Mouse (Mus musculus): ENCODE measurements around the gene Ogfod3.

Gene Ogfod3

DNA sequence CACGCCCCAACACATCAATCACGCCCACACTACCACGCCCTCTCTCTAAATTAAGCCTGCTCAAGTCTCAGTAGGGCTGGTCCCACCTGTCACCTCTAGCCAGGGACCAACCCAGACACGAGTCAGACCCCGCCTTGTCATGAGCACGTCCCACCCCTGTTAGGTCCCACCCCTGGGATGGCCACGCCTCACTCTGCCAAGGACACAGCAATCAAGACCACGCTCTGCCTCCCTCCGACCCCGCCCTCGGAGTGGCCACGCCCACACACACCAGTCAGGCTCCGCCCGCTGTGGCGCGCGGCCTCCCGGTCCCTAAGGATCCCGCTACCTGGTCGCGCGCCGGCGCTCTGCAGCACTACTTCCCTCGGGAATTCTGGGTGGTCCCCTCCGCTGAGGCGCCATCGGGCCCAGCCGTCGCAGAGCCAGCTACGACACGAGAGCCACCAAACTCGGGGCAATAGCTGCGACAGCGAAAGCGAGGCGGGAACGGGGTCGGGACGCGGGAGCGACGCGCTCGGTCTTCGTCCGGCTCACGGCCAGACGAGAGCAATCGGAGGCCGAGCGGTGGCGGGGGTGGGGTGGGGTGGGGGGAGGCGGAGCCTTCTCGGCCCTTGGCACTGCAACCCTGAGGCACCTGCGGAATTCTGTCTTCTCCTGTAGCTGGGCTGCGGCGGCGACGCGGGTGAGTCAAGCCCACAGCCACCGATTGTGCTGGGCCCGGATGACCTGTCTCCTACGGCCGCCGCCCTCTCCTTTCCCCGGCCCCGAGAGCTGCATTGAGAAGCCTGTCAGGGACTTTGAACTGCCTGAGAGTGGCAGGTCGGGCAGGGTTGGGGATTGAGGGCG is at the start of gene Ogfod3, which contains the start of gene Hexdc:
TSS of gene Ogfod3 (minus strand) at position 551 of the 846 bp plus-strand sequence.
TSS of gene Hexdc (plus strand) at position 273 of the 846 bp plus-strand sequence.
- DNase-seq (ENCODE audit: low spot score in 2 of 2) = peak; percentile 91 to 94

DNA sequence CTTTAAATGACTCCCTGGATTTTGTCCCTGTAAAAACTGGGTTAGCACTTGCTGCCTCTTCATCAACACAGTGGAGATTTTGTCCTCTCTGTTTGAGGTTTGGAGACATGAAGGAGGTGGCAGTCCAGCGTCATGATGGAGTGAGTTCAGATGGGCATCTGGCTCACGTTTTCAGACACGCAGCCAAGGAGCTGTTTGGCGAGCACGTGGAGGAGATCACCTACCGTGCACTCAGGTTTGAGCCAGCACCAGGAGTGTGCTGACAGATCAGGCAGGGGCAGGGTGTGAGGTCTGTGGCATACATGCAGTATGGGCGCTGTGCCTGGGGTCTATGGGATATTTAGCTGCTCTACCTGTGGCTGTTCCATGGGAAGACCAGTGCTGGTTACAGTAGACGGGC is 45.7 kb upstream of the Ogfod3 start:
- DNase-seq (ENCODE audit: low spot score in 2 of 2) = no peak

DNA sequence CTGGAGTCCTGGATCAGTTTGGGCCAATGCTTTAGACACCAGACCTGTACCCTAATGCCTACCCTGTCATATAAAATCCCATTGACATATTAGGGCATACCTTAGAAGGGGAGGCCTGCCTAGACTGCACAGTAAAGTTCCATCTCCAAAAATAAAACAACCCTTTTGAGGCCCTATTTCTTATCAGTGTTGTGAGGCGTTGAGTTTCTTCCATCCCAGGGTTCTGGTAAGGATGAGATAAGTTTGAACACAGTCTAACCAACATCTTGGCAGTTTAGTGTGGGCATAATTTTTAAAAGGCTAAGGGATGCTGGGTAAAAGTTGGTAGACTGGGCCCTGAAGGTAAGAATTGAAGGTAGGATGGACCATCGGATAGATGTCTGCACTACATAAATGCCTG is 35.2 kb upstream of the Ogfod3 start:
- no peak for DNase-seq (ENCODE audit: low spot score in 2 of 2)

DNA sequence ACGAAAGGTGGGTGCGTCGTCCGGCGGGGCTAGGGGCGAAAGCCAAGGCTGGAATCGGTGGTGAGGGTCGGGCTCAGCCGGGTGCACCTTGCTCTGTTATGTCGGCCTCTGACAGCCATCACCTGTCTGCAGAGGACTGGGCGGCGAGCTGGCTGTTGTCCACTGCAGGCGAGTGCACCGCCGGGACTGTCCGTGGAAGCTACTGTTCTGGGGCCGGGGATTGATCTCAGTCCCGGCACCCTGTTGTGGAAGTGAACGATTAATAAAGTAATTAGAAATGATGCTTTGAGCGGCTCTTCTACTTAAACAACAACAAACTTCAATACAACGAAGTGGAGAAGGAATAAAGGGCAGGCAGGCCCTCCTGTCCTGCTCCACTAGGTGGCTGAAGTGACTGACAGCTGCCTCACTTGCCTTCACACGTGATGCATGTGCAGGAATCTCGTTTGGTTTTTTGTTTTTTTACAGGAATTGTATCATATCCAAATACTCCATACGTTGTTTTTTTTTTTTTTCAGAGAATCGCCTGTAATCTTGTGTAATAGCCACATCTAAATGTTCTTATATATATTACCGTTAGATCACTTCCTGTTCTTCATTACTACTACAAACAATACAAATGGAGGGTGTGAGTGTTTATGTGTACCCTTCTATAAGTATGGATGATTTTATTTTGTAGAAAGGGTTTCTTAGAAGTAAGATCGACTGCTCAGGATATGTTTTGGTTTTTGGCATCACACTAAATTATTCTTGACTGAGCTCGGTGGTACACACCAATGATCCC is 33.0 kb upstream of the Ogfod3 start:
- no peak for DNase-seq (ENCODE audit: low spot score in 2 of 2)

DNA sequence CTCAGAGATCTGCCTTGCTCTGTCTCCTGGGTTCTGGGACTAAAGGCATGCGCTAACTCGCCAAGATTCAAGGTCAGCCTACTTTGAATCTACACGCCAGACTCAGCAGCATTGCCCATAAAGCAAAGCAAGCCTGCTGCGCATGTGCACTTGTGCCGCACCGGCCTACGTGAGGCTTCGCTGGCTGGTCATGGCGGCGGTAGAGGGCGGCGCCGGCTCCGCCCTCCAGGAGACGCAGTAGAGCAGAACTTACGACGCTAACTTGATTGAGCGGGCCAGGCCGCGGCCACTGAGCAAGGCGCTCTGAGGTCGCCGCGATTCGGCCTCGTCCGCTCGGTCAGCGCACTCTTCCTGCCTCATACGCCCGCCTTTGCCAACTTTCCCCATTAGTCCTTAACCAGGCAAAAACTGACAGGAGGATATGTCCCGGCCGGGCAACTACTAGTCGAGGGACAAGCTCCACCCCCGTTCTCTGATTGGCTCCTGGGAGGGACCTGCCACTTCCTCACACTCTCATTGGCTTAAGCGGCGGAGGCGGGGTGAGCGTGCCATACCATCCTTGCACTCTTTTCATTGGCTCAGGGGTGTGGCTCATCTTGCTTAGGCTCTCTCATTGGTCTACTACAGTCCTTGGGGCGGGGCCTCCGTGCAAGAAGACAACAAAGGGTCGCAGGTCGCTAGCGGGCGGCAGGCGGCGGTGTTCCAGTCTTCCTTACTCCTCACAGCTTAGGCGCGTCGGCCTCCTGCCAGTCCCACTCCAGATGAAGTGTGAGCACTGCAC is 32.2 kb upstream of the Ogfod3 start, which contains the start of gene Narf:
TSS of gene Narf (plus strand) at position 690 of the 781 bp plus-strand sequence.
- peak; percentile 97 to 99 for DNase-seq (ENCODE audit: low spot score in 2 of 2)

DNA sequence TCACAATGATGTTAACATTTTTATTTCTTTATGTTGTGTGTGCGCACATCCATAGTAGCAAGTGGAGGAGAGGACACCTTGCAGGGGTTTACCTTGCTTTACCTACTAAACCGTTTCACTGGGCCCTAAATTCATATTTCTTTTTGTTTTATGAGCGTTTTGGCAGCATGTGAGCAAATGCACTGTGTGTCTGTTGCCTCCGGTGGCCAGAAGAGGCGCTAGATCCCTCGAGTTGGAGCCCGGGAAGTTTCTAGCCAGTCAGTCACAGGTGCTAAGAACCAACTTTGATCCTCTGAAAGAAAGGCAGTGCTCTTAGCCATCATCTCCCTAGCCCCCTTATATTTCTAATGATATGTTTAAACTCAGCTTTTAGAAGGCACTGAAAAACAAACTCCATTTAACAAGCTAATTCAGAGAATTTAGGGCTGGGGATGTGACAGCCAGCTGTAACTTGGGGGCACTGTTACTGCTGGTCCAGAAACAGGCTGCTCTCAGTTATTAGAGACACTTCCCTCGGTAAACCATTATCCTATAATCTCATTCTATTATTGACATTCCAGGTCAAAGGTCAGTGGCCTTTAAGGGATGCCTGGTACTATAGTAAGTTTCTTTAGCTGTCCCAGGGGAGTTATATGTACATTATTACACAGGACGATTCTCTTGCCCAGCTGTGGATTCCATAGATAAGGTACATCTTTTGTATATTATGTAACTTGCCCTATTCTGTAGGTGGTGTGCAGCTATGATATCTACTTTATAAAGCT is 31.1 kb upstream of the Ogfod3 start:
- no peak for DNase-seq (ENCODE audit: low spot score in 2 of 2)

DNA sequence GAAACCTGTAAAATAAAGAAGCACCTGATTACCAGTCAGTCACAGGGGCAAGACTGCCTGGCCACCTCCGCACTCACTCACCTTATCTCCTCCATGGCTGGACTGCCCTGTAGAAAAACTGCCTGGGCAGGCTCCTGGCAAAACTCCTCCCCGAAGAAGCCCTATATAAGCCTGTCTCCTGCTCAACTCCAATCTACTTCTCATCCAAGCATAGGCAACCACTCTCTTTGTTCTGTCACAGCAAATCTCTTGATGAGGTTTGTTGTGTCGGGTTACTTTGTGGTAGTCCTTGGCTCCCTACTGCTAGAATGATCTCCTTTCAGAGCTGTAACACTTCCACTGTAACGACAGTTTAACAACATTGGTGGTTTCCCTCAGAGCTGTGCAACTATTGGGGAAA is 28.2 kb upstream of the Ogfod3 start:
- no peak for DNase-seq (ENCODE audit: low spot score in 2 of 2)

DNA sequence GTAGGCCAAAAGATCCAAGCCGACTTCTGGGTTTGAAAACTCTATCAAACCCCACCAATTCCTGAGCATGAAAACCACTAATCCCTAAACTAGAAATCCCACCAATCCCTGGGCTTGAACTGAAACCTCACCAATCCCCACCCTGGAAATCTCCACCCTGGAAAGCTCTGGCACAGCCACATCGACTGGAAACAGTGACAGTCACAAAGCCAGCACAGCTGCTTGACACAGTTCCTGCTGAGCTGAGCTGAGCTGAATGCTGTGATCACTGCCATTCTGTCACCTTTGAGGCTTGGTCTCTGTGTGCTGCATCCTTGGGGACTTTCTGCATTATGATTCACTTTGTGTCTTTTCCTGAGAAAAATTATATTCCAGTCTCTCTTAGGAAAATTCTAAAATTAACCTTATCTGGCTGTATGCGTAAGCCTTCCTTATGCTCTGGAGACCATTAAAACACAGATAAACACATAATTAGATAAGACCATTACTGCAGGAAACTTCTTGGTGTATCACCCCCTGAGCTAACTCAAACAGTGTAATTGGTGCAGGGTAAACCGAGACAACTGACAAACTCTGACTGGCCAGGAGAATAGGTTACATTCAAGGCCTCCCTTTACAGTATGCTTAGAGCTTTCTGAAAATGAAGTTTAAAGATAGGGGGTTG is 27.2 kb upstream of the Ogfod3 start:
- no peak for DNase-seq (ENCODE audit: low spot score in 2 of 2)

DNA sequence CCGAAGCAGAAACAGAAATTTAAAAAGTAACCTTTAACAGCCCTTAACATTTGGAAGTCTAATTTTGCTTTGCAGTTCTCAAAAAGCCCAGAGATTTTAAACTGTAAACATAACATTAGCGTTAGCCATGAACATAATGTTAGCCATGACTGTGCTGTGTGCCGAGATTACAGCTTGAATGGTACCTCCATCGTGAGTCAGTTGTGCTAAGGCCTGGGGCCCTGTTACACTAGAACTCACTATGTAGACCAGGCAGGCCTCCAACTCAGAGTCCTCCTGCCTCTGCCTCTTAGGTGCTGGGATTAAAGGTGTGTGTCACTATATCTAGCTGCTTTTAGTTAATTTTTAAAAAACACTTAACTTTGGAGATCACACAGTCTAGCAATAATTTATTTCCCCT is 26.7 kb upstream of the Ogfod3 start:
- no peak for DNase-seq (ENCODE audit: low spot score in 2 of 2)

DNA sequence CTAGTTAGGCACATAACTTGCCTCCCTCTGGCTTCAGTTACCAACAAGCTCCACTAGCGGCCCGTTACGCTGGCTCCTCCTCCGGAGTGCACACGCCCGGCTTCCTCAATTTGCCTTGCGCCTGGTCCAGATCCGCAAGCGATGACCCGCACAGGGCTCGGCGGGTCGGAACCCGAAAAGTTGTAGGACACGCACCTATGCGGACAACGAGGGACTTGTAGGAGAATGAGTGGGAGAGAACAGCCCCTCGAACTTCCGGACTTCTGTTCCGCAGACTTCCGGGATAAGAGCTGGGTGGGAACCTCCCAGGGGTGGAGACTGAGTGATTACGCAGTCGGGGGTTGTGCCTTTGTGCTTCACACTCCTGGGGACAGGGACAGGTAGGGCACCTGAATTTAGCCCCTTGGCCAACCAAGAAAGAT is 24.5 kb upstream of the Ogfod3 start, which contains the start of gene Cybc1:
TSS of gene Cybc1 (minus strand) at position 305 of the 422 bp plus-strand sequence.
- peak; percentile 78 to 79 for DNase-seq (ENCODE audit: low spot score in 2 of 2)

DNA sequence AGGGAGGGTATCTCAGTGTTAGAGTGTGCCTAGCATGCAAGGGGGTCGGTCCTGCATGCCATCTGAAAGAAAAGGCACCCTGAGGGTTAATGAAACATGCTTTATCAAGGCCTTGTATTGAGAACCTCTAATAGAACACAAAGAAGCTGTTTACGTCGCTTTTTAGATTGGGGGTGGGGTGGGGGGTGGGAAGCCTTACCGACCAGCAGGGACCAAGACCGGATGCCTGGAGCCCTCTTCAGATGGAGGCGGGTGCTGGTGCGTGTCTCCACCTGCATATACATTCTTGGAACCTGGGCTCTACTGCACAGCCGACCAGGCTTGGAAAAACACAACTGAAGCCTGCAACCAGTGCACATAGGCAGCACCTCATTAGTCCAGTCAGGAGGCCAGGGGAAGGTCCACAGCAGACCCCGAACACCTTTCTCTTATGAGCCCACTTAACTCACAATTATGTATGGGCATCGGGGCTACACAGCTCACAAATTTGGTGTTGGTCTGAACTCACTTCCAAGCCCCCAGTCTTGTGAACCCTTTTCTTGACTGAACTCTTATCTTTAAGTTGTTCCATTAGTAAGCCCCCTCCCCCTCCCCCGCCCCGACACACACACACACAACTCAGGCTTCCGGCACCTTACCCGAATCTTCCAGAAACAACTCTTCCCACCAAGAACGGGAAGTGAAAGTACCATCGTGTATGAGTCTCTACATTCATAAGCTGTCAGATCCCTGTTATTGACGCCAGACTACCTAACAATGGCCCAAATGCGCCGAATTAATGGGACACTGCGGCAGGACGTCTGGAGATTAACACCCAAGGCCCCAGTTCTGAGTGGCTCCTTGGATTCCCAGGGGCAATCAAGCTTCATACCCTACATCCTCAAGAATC is 23.9 kb upstream of the Ogfod3 start:
- DNase-seq (ENCODE audit: low spot score in 2 of 2) = no peak

DNA sequence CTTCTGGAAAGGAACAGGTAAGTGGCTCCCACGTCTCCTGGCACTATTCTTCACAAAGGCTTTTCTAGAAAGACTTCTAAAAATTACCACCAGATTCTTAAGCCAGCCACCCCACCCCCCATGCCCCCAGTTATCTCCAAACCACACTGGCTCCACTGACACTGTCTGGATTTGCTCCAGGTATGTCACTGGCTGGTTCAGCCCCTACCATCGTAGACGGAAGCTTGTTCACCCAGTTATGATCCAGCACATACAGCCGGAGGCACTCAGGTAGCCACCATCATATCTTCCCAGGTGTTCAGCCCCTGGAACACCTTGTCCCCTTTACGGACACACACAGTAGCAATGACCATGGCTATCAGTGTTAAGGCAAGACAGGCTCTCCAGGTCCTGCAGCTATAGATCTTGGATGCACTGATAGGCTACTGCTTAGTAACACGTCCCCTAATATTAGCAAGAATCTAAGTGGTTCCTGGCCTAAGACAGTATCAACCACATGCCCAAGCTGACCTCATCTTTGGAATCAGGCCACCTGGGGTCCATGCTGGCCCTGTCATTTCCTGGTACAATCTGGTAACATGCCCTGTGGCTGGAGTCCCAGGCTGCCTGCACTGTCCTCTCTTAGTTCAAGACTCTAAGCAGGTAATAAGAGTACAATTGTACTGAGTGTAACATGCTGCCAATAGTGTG is 17.0 kb upstream of the Ogfod3 start:
- no peak for DNase-seq (ENCODE audit: low spot score in 2 of 2)

DNA sequence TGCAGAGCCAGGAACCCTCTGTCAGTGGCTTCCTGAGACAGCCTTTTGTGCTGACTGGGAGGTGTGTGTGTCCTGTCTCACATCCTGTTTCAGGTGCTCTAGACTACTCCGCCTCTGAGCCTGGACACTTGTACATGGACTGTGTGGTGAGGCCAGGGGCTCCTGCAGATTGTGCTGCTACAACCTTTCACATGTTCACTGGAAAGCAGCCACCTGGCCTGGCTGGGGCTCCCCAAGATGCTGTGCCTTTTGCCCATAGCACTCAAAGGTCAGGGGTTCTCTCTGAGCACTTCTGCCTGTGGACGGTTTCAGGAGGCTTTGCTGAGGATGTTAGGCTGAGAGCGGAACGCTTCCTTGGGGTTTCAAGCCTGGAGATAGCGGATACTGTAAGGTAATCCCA is 16.3 kb upstream of the Ogfod3 start:
- DNase-seq (ENCODE audit: low spot score in 2 of 2) = no peak

DNA sequence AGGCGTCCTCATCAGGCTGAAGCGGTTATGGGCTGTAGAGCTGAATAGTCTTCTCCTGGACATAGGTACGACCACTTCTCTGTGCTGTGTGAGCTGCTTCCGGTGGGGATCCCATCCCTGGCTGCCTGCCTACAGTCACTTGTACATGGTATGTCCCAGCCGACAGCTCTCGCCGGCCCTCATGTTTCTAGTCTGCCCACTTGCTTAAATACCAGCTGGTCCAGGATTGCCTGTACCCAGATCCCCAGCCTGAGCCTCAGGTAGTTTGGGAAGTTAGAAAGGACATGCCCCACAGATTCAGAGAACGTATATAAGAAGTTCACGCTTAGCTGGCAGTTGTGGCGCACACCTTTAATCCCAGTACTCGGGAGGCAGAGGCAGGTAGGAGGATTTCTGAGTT is 15.3 kb upstream of the Ogfod3 start:
- DNase-seq (ENCODE audit: low spot score in 2 of 2) = no peak

DNA sequence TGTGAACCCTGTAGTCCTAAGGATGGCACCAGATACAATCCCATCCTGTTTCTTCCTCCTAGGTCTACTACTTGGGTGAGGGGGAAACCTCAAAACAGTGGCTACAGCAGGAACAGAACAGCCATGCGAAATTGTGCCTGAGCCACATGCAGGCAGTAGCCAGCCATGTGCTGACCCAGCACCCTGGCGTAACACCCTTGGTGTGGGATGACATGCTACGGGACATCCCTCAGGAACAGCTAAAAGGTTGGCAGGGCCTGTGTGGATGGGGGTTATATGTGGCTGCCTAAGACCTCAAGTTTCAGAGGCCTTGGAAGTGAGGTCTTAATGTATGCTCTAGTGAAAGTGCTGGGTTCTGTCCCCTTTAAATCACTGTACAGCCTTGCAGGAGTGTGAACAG is 12.3 kb upstream of the Ogfod3 start:
- no peak for DNase-seq (ENCODE audit: low spot score in 2 of 2)

DNA sequence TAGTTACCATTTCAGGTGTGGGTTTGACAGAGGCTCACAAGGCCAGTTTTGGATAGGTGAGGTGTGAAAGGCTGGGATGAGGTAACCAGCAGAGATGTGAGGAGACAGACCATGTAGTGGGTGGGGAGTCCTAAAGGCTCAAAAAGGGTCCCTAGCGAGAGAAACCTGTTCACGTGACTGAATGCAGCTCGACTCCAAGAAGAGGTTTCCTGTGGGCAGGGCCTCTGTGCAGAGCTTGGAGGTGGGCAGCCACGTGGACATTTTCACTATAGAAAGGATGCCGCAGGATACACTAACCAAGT is 701 bp downstream of the Ogfod3 start:
- DNase-seq (ENCODE audit: low spot score in 2 of 2) = no peak

DNA sequence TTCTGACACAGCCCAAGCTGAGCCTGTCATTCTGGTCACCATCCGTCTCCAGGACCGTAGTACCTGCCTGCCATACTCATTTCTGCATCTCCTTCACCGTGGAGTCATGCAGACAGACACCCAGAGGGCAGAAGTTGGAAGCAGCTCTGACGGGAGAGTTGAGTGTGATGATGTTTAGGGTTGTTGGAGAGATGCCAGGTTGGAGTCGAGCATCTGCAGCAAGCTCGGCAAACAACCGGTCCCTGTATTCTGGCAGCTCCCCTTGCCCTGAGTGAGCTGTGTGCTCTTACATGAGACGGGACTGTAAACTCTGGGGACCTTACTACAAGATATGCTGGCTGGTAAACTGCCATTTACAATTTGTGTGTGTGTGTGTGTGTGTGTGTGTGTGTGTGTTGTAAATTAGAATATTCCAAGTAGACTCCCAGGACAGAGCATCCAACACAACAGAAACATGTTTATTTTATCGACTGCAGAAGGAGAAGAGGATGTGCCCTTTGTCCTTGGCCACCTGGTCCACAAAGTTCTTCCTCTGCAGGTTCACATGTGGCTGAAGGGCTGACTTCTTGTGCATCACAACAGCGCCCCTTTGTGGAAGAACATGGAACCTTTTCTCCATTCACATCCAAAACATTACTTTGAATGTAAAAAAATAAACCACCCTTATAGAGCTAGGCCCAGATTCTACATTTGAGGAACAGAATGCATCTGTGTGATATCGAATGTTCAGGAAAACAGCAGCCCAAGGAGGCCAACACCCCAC is 2.9 kb downstream of the Ogfod3 start:
- DNase-seq (ENCODE audit: low spot score in 2 of 2) = no peak

DNA sequence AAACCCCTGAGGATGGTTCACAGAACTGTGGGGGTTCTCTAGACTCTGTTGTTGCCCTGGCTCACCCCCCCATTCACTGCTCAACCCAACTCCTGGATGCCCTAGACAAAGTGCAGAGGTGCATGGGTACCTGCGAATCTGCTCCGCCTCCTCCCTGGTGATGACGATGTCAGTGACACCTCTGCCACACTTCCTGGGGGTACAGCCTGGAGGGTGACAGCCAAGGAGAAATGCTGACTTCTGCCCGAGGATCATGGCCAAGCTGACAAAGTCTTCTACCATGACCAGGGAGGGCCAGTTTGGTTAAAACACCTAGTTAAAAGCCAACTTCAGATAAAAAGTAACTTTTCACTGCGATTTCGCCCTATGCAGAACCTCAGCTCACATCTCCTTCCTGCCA is 3.7 kb downstream of the Ogfod3 start:
- no peak for DNase-seq (ENCODE audit: low spot score in 2 of 2)

Measured in urinary bladder, postnatal 36 days (tissue).